Mouse (Mus musculus) left cerebral cortex, adult 11 months (tissue): ENCODE results near the gene Wnt4.
A peak's percentile ranks its signal among the peaks of the same experiment; 100 is the strongest.

ENCODE experiments used
- DNase-seq: peaks from one replicate; pipeline ENCODE4 v3.0.0; 2022; ENCODE audit warnings: low spot score

Gene Wnt4

GRCm38 (mm10) chr4:137306991-137307706 lies 29.9 kb downstream of the Wnt4 start:
- no peak for DNase-seq

- peak; percentile 47 for DNase-seq
Observed at GRCm38 (mm10) chr4:137308377-137308776, 31.1 kb downstream of the Wnt4 start.

GRCm38 (mm10) chr4:137313511-137313910 lies 36.2 kb downstream of the Wnt4 start:
- no peak for DNase-seq

GRCm38 (mm10) chr4:137314561-137314960 lies 37.3 kb downstream of the Wnt4 start:
- DNase-seq = no peak

GRCm38 (mm10) chr4:137315061-137315460 lies 37.8 kb downstream of the Wnt4 start:
- no peak for DNase-seq

- no peak for DNase-seq
Observed at GRCm38 (mm10) chr4:137316027-137316770, 38.9 kb downstream of the Wnt4 start.

GRCm38 (mm10) chr4:137324926-137325325 lies 47.6 kb downstream of the Wnt4 start:
- DNase-seq = no peak

GRCm38 (mm10) chr4:137326494-137326893 lies 49.2 kb downstream of the Wnt4 start:
- no peak for DNase-seq

GRCm38 (mm10) chr4:137332051-137332450 lies 54.8 kb downstream of the Wnt4 start:
- no peak for DNase-seq

GRCm38 (mm10) chr4:137336468-137336867 lies 59.2 kb downstream of the Wnt4 start:
- no peak for DNase-seq

- DNase-seq = no peak
Observed at GRCm38 (mm10) chr4:137339415-137339814, 62.1 kb downstream of the Wnt4 start.

GRCm38 (mm10) chr4:137342816-137343215 lies 65.5 kb downstream of the Wnt4 start:
- DNase-seq = no peak

- no peak for DNase-seq
Observed at GRCm38 (mm10) chr4:137345112-137345511, 67.8 kb downstream of the Wnt4 start.

GRCm38 (mm10) chr4:137345790-137346189 lies 68.5 kb downstream of the Wnt4 start:
- DNase-seq = no peak
